Mouse (Mus musculus): ENCODE results near the gene Dync2h1. TPM values are rescaled to one million over a fixed set of nuclear protein-coding genes. Genes with fewer than 3 reads are reported as not detected.
A peak's percentile ranks its signal among the peaks of the same experiment; 100 is the strongest.

The Dync2h1 gene
- polyA plus RNA-seq, 1 experiment from 2014 or later, result 18.9 TPM

GRCm38 (mm10) chr9:6891331-6891730 lies 292.9 kb downstream of the Dync2h1 start:
- no peak overlapping the region for H3K9ac ChIP-seq (replicated peaks)
- H3K27ac ChIP-seq (replicated peaks), result no peak overlapping the region
- no peaks in the 10 kb centered on the region for H3K9me3 ChIP-seq (replicated peaks)
- no peaks in the 10 kb centered on the region for H3K27me3 ChIP-seq (replicated peaks)
- H3K4me1 ChIP-seq, result no peaks in the 10 kb centered on the region
- no peak overlapping the region for H3K4me2 ChIP-seq
- ATAC-seq (ENCODE audit: low FRiP score), result no peak
- no peaks in the 10 kb centered on the region for H3K36me3 ChIP-seq
- no peak overlapping the region for H3K4me3 ChIP-seq (replicated peaks)

DNA sequence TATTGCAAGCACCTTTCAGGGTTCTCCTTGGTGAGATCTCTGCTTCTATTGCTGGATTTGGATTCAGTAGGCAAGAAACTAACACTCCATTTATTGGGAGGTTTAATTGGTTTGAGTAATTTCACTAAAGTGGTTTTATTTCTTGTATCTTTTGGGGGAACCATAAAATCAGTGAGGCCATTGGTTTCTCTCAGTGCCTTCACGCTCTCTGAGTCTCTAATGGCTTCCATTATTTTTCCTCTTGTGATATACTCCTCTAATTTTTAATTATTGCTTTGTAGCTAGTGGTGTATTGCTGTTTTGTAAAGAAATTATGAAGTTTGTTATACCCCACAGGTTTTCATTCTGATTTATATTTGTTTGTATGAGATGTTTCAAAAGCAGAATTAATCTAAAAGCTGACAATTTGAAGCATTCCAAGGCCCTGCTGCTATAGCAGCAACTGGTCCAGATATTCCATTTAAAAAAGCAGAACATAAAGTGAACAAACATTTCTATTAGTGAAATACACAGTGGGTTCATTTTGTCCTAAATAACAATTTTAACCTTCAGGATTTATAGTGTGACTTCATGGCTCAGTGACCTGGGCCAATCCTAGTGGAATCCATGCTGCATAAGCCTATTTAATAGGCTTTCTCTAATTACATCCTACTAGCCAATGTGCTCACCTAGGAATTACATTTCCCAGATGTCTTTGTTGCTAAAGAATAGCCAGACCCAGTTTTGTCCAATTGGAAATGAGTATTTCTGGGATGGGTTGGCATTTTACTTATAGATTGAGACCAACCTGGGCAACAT lies 302.9 kb downstream of the Dync2h1 start:
- Histone ChIP-seq H3K4me2 (no peak overlapping the region), H3K27me3 (replicated peaks) (no peaks in the 10 kb centered on the region), H3K36me3 (no peaks in the 10 kb centered on the region), H3K9me3 (replicated peaks) (no peaks in the 10 kb centered on the region), H3K4me3 (replicated peaks) (no peak overlapping the region), H3K4me1 (no peaks in the 10 kb centered on the region), H3K27ac (replicated peaks) (no peak overlapping the region; the same call in 1 of the 2 replicates), H3K9ac (replicated peaks) (no peak overlapping the region)
- ATAC-seq (ENCODE audit: low FRiP score), result peak; percentile 79; the same call in 1 of the 2 replicates
- WGBS, result 62% methylated on average over 1 of the region's 1 CpGs

Other genes with a start within 250 kb of the Dync2h1 start
- gene Dcun1d5, start 74 bp upstream of the Dync2h1 start, polyA plus RNA-seq (2015; fragmentation: Nextera tagmentation; extraction: Ambion mirVana), result 103 and 121 TPM in 2 replicates
- 0.23 and 1.8 TPM in 2 replicates for gene Mmp13, start 88.1 kb upstream of the Dync2h1 start, polyA plus RNA-seq (2015; fragmentation: Nextera tagmentation; extraction: Ambion mirVana)
- 0.15 and 0.18 TPM in 2 replicates for gene Mmp12, start 159.9 kb upstream of the Dync2h1 start, polyA plus RNA-seq (2015; fragmentation: Nextera tagmentation; extraction: Ambion mirVana)
- not detected in 2 replicates for gene Mmp1b, start 203.6 kb upstream of the Dync2h1 start, polyA plus RNA-seq (2015; fragmentation: Nextera tagmentation; extraction: Ambion mirVana)

All from neural tube, embryonic 15.5 days (tissue).